Mouse (Mus musculus): Measurements from ENCODE around the gene Prdm15. TPM values are rescaled to one million over a fixed set of nuclear protein-coding genes. Genes with fewer than 3 reads are reported as not detected.

Prdm15 gene
- polyA plus RNA-seq, 2 experiments from 2014 or later: 14.7 to 17.3 TPM

Other genes starting within 250 kb of the Prdm15 start
- gene Tmprss2, start 240.7 kb downstream of the Prdm15 start, polyA plus RNA-seq (2017; shearing (Covaris generic)): not detected
- under 1 TPM in 1 of 2 experiments, not detected in 1; 0.16 TPM for gene Ripk4, start 88.1 kb downstream of the Prdm15 start, polyA plus RNA-seq (2017; shearing (Covaris generic))
- gene C2cd2, start 110.7 kb upstream of the Prdm15 start, polyA plus RNA-seq (2017; shearing (Covaris generic)): 1 to 10 TPM; 6.9 to 7.8 TPM
- 10 to 100 TPM in 1 of 2 experiments, 1 to 10 TPM in 1; 8.9 to 13.3 TPM for gene Zbtb21, start 110.8 kb upstream of the Prdm15 start, polyA plus RNA-seq (2017; shearing (Covaris generic))
- 10 to 100 TPM; 43.8 to 46.1 TPM for gene B230307C23Rik, start 145.5 kb upstream of the Prdm15 start, polyA plus RNA-seq (2017; shearing (Covaris generic))
- 10 to 100 TPM; 18.8 to 21.6 TPM for gene A630089N07Rik, start 230.6 kb upstream of the Prdm15 start, polyA plus RNA-seq (2017; shearing (Covaris generic))

Measured in CD4-positive, CD25-positive, alpha-beta regulatory T cell, adult 4 months (primary cell).